Mouse (Mus musculus) liver (tissue): ENCODE data around the gene Dynll1.

ENCODE experiments used
- DNase-seq: peaks from one replicate; pipeline ENCODE4 v3.0.0-alpha.2; 2020; ENCODE audit warnings: mixed read lengths

The Dynll1 gene

GRCm38 (mm10) chr5:115266787-115267468 lies 33.9 kb downstream of the Dynll1 start:
- peak; percentile 84 for DNase-seq

GRCm38 (mm10) chr5:115266340-115266739 lies 34.5 kb downstream of the Dynll1 start:
- peak; percentile 69 for DNase-seq

- no peak for DNase-seq
These were observed 38.1 kb downstream of the Dynll1 start for GRCm38 (mm10) chr5:115262502-115263291.

GRCm38 (mm10) chr5:115261880-115262279 lies 38.9 kb downstream of the Dynll1 start:
- no peak for DNase-seq

GRCm38 (mm10) chr5:115261141-115261540 lies 39.7 kb downstream of the Dynll1 start:
- DNase-seq, result no peak

- DNase-seq, result peak; percentile 44
These were observed 40.4 kb downstream of the Dynll1 start for GRCm38 (mm10) chr5:115260356-115260755.

GRCm38 (mm10) chr5:115256909-115257546 lies 43.8 kb downstream of the Dynll1 start:
- DNase-seq, result no peak

- no peak for DNase-seq
These were observed 45.3 kb downstream of the Dynll1 start for GRCm38 (mm10) chr5:115255472-115255871.
